Mouse (Mus musculus) liver, embryonic 14.5 days (tissue): ENCODE data around the gene Syt1. TPM values are rescaled to one million over a fixed set of nuclear protein-coding genes. Genes with fewer than 3 reads are reported as not detected.

Source experiments
- ATAC-seq: fragments of 200-750 bp; cut with Nextera tagmentation; 2 replicates; pipeline ENCODE4 v1.8.0; 2017; ENCODE audit warnings: moderate number of reproducible peaks, mild to moderate bottlenecking, moderate library complexity; ENCODE audit not compliant: insufficient read depth
- DNase-seq, 3 experiments: peaks; one replicate each; pipeline ENCODE4 v3.0.0-alpha.2; 2012 to 2013; ENCODE audit warnings: low read depth in 3 of 3, low spot score in 3 of 3
- H3K27ac ChIP-seq: fragments of 300-500 bp; sonication (generic); 2 replicates; pipeline ENCODE4 v1.5.1; 2014; ENCODE audit warnings: moderate library complexity, mild to moderate bottlenecking, control low read depth, inconsistent platforms
- H3K27me3 ChIP-seq: fragments of 300-500 bp; sonication (generic); 2 replicates; pipeline ENCODE4 v1.6.1; 2014; ENCODE audit warnings: mild to moderate bottlenecking, low read length, moderate library complexity; ENCODE audit not compliant: control insufficient read depth, insufficient read depth
- H3K36me3 ChIP-seq: fragments of 300-500 bp; sonication (generic); replicated peaks from 2 replicates; pipeline ENCODE4 v1.6.1; 2014; ENCODE audit warnings: low read depth; ENCODE audit not compliant: control insufficient read depth, insufficient read depth
- H3K4me1 ChIP-seq, 2 experiments: fragments of 200-500 bp in 1 of 2; fragments of 300-500 bp in 1 of 2; sonication (generic) in 1 of 2; replicated peaks; 2 replicates each; pipeline ENCODE4 v1.6.1; 2012 to 2014; ENCODE audit warnings: antibody characterized with exemption in 1 of 2, inconsistent platforms in 1 of 2, low read length in 1 of 2; ENCODE audit not compliant: control insufficient read depth in 2 of 2, insufficient read depth in 2 of 2
- H3K4me2 ChIP-seq: fragments of 300-500 bp; sonication (generic); 2 replicates; pipeline ENCODE4 v1.6.1; 2014; ENCODE audit warnings: low read depth, mild to moderate bottlenecking, control low read depth, moderate library complexity
- H3K4me3 ChIP-seq, 2 experiments: fragments of 200-500 bp in 1 of 2; fragments of 300-500 bp in 1 of 2; sonication (generic) in 1 of 2; 2 replicates each; pipeline ENCODE4 v1.5.1; 2012 to 2014; ENCODE audit warnings: low read depth in 2 of 2, low read length in 2 of 2, mild to moderate bottlenecking in 2 of 2, control low read depth in 1 of 2, inconsistent platforms in 1 of 2, moderate library complexity in 1 of 2; ENCODE audit not compliant: insufficient read depth in 1 of 2
- H3K9ac ChIP-seq: fragments of 300-500 bp; sonication (generic); replicated peaks from 2 replicates; pipeline ENCODE4 v1.6.1; 2014; ENCODE audit warnings: mild to moderate bottlenecking, control low read depth, moderate library complexity
- H3K9me3 ChIP-seq: fragments of 300-500 bp; sonication (generic); 2 replicates; pipeline ENCODE4 v1.6.1; 2016; ENCODE audit warnings: low read length, mixed read lengths; ENCODE audit not compliant: control insufficient read depth
- CTCF ChIP-seq: IDR thresholded peaks from 2 replicates; pipeline ENCODE4 v1.5.1; 2016; ENCODE audit warnings: antibody characterized with exemption, low read depth, control low read depth
- EP300 ChIP-seq: IDR thresholded peaks from 2 replicates; pipeline ENCODE4 v1.6.1; 2016; ENCODE audit warnings: antibody characterized with exemption, low read depth
- WGBS: fragments of 180-500 bp; shearing (Covaris S2); extraction: QIAGEN DNeasy Blood & Tissue Kit; methylation state at CpG from one replicate; pipeline ENCODE4 v1.1.7; 2014; ENCODE audit not compliant: insufficient replicate concordance; 5-methylcytosine and 5-hydroxymethylcytosine counted together
- polyA plus RNA-seq, 2 experiments: library from polyadenylated mRNA; depleted of rRNA in 1 of 2; stranded (reverse) in 1 of 2; unstranded in 1 of 2; fragments of >200 nt; fragmentation: Nextera tagmentation in 1 of 2; extraction: Ambion mirVana in 1 of 2; gene quantifications; 2 replicates each; pipeline versions ENCODE4 v1.2.1 to v1.2.3; 2012 to 2014

Gene Syt1
- polyA plus RNA-seq, 2 experiments, result 0.02 to 0.04 TPM

GRCm38 (mm10) chr10:108763722-108764121 lies 247.1 kb downstream of the Syt1 start:
- H3K4me1 ChIP-seq, result no peaks in the 10 kb centered on the region
- no peaks in the 10 kb centered on the region for H3K9me3 ChIP-seq
- ATAC-seq (no peak), DNase-seq (no peak)
- 64% methylated on average over 6 of the region's 6 CpGs for WGBS
- no peak overlapping the region for H3K27ac ChIP-seq
- H3K4me2 ChIP-seq, result no peak overlapping the region
- H3K36me3 ChIP-seq, result no peaks in the 10 kb centered on the region
- no peak for TF ChIP-seq EP300
- no peak for TF ChIP-seq CTCF
- H3K9ac ChIP-seq, result no peak overlapping the region
- no peaks in the 10 kb centered on the region for H3K27me3 ChIP-seq
- H3K4me3 ChIP-seq, result no peak overlapping the region

- Histone ChIP-seq H3K27ac (no peak overlapping the region), H3K4me1 (no peaks in the 10 kb centered on the region)
Measured at GRCm38 (mm10) chr10:108753304-108753703, 257.5 kb downstream of the Syt1 start.

GRCm38 (mm10) chr10:108743759-108744158 lies 267.0 kb downstream of the Syt1 start:
- DNase-seq (no peak), ATAC-seq (no peak)
- H3K4me2 ChIP-seq, result no peak overlapping the region
- H3K36me3 ChIP-seq, result no peaks in the 10 kb centered on the region
- no peak overlapping the region for H3K27ac ChIP-seq
- no peaks in the 10 kb centered on the region for H3K27me3 ChIP-seq
- no peak overlapping the region for H3K4me3 ChIP-seq
- 32% methylated on average over 2 of the region's 2 CpGs for WGBS
- no peak overlapping the region for H3K9ac ChIP-seq
- H3K9me3 ChIP-seq, result no peaks in the 10 kb centered on the region
- TF ChIP-seq CTCF (no peak), EP300 (no peak)
- H3K4me1 ChIP-seq, result no peaks in the 10 kb centered on the region

More at GRCm38 (mm10) chr10:108753304-108753703, 257.5 kb downstream of the Syt1 start:
- DNase-seq (no peak), ATAC-seq (no peak)
- Histone ChIP-seq H3K9me3 (no peaks in the 10 kb centered on the region), H3K36me3 (no peaks in the 10 kb centered on the region), H3K4me3 (no peak overlapping the region), H3K27me3 (no peaks in the 10 kb centered on the region), H3K4me2 (no peak overlapping the region), H3K9ac (no peak overlapping the region)
- WGBS, result 63% methylated on average over 2 of the region's 2 CpGs
- TF ChIP-seq CTCF (no peak), EP300 (no peak)

- DNase-seq, result no peak
- no peaks in the 10 kb centered on the region for H3K9me3 ChIP-seq
Measured at GRCm38 (mm10) chr10:108733982-108734381, 276.8 kb downstream of the Syt1 start.

GRCm38 (mm10) chr10:108728961-108729360 lies 281.8 kb downstream of the Syt1 start:
- TF ChIP-seq CTCF (no peak), EP300 (no peak)
- 69% methylated on average over 8 of the region's 8 CpGs for WGBS

More at GRCm38 (mm10) chr10:108733982-108734381, 276.8 kb downstream of the Syt1 start:
- 34% methylated on average over 2 of the region's 2 CpGs for WGBS
- H3K27ac ChIP-seq, result no peak overlapping the region
- ATAC-seq, result no peak
- no peak for TF ChIP-seq EP300
- peak; percentile 18; the same call in 1 of the 2 replicates for TF ChIP-seq CTCF
- no peak overlapping the region for H3K9ac ChIP-seq
- H3K36me3 ChIP-seq, result no peaks in the 10 kb centered on the region
- H3K27me3 ChIP-seq, result no peaks in the 10 kb centered on the region
- no peaks in the 10 kb centered on the region for H3K4me1 ChIP-seq
- H3K4me2 ChIP-seq, result no peak overlapping the region
- H3K4me3 ChIP-seq, result no peak overlapping the region

More at GRCm38 (mm10) chr10:108728961-108729360, 281.8 kb downstream of the Syt1 start:
- no peaks in the 10 kb centered on the region for H3K9me3 ChIP-seq
- no peak overlapping the region for H3K9ac ChIP-seq
- no peaks in the 10 kb centered on the region for H3K4me1 ChIP-seq
- H3K27ac ChIP-seq, result no peak overlapping the region
- H3K4me3 ChIP-seq, result no peak overlapping the region
- H3K36me3 ChIP-seq, result no peaks in the 10 kb centered on the region
- H3K27me3 ChIP-seq, result no peaks in the 10 kb centered on the region
- no peak for ATAC-seq
- no peak for DNase-seq
- H3K4me2 ChIP-seq, result no peak overlapping the region
